Mouse (Mus musculus): ENCODE data around the gene Tiam2. TPM values are rescaled to one million over a fixed set of nuclear protein-coding genes. Genes with fewer than 3 reads are reported as not detected.
"Not testable (repeated sequence)": the region's sequence is repeated elsewhere in the genome, so short reads cannot be mapped to it uniquely, and the experiment has no call there.

Tiam2 gene
- total and polyA plus RNA-seq, 3 experiments, result 0.42 to 1.9 TPM; not detected in 1

DNA sequence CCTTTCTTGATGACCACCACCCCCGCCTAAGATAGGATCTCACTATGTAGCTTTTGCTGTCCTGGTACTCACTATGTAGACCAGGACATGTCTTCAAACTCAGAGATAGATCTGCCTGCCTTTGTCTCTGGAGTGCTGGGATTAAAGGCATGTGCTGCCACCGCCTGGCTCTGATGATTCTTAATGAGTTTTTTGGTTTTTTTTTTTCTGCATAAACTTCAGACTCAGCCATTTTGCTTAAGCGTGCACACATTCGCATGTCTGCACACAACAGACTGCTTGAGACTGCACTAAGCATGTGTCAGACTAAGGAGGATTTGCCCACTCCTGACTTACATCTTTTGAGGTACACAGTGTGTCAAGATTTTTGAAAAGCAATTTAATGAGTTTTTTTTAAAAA, 24.0 kb downstream of the Tiam2 start:
- Histone ChIP-seq H3K4me1 (ENCODE audit: control insufficient read depth in 1 of 2, insufficient read depth in 2 of 2, low read length in 2 of 2) (no peaks in the 10 kb centered on the region), H3K36me3 (ENCODE audit: control insufficient read depth in 1 of 2, insufficient read depth in 2 of 2, low read length in 2 of 2) (no peaks in the 10 kb centered on the region), H3K9me3 (replicated peaks; ENCODE audit: insufficient read depth, low read length) (no peaks in the 10 kb centered on the region), H3K79me2 (ENCODE audit: control insufficient read depth, insufficient read depth, low read length, poor library complexity) (no peaks in the 10 kb centered on the region), H3K4me3 (ENCODE audit: control insufficient read depth in 1 of 2, insufficient read depth in 1 of 2, low read depth in 2 of 2, low read length in 2 of 2) (no peak overlapping the region), H3K27ac (ENCODE audit: control insufficient read depth, low read depth, low read length) (no peak overlapping the region), H3K27me3 (ENCODE audit: control insufficient read depth in 1 of 2, insufficient read depth in 2 of 2, low read length in 2 of 2) (no peaks in the 10 kb centered on the region), H3K9ac (ENCODE audit: control insufficient read depth, low read depth, low read length, poor library complexity, severe bottlenecking) (no peak overlapping the region)
- TF ChIP-seq TCF12 (IDR thresholded peaks at IDR 0.05; ENCODE audit: low read depth, low read length) (no peak), GATA1 (IDR thresholded peaks at IDR 0.05; ENCODE audit: low read depth, low read length) (no peak), KAT2A (conservative IDR thresholded peaks at IDR 0.05; ENCODE audit: low read depth, low read length) (no peak), ZC3H11A (IDR thresholded peaks at IDR 0.05; ENCODE audit: low read depth, low read length) (no peak), MXI1 (IDR thresholded peaks at IDR 0.05; ENCODE audit: low read depth, low read length) (no peak), TBP (IDR thresholded peaks at IDR 0.05; ENCODE audit: low read depth, low read length) (no peak), JUND (IDR thresholded peaks at IDR 0.05; ENCODE audit: low read depth, low read length) (no peak), USF2 (IDR thresholded peaks at IDR 0.05; ENCODE audit: borderline replicate concordance in 1 of 2, insufficient read depth in 1 of 2, low read depth in 1 of 2, low read length in 2 of 2) (no peak)
- no peak for DNase-seq (ENCODE audit: low read depth, low spot score)

DNA sequence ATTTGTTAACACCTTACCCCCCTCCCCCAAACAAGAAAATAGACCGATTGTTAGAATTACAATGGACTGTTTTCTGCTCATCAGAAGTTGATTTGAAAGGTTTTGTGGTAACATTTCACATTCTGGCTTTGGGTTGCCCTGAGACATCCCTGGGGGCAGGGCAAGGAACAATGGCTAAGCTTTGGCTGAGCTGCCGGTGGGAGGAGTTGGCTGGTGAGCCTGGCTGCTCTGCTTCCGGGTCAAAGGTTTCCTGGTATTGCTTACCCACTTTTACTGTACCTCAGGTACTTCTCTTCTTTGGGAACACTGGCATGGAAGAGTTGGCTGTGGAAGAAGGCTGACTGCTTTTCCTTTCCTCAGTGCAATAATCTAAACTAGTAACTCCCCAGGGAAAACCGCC, 25.3 kb downstream of the Tiam2 start:
- H3K4me3 ChIP-seq (ENCODE audit: control insufficient read depth in 1 of 2, insufficient read depth in 1 of 2, low read depth in 2 of 2, low read length in 2 of 2), result no peak overlapping the region
- H3K9me3 ChIP-seq (replicated peaks; ENCODE audit: insufficient read depth, low read length), result no peaks in the 10 kb centered on the region
- no peaks in the 10 kb centered on the region for H3K36me3 ChIP-seq (ENCODE audit: control insufficient read depth in 1 of 2, insufficient read depth in 2 of 2, low read length in 2 of 2)
- H3K27ac ChIP-seq (ENCODE audit: control insufficient read depth, low read depth, low read length), result no peak overlapping the region
- no peak for DNase-seq (ENCODE audit: low read depth, low spot score)
- H3K27me3 ChIP-seq (ENCODE audit: control insufficient read depth in 1 of 2, insufficient read depth in 2 of 2, low read length in 2 of 2), result no peaks in the 10 kb centered on the region
- no peak overlapping the region for H3K9ac ChIP-seq (ENCODE audit: control insufficient read depth, low read depth, low read length, poor library complexity, severe bottlenecking)
- no peaks in the 10 kb centered on the region for H3K79me2 ChIP-seq (ENCODE audit: control insufficient read depth, insufficient read depth, low read length, poor library complexity)
- no peak for TF ChIP-seq HCFC1 (IDR thresholded peaks at IDR 0.05; ENCODE audit: low read depth, low read length)
- no peak for TF ChIP-seq ZNF384 (IDR thresholded peaks at IDR 0.05; ENCODE audit: low read depth, low read length)
- TF ChIP-seq GATA1 (IDR thresholded peaks at IDR 0.05; ENCODE audit: low read depth, low read length), result no peak
- TF ChIP-seq MYB (IDR thresholded peaks at IDR 0.05; ENCODE audit: low read depth, low read length), result no peak
- no peak for TF ChIP-seq E2F4 (IDR thresholded peaks at IDR 0.05; ENCODE audit: borderline replicate concordance, low read depth, low read length)
- H3K4me1 ChIP-seq (ENCODE audit: control insufficient read depth in 1 of 2, insufficient read depth in 2 of 2, low read length in 2 of 2), result no peaks in the 10 kb centered on the region

DNA sequence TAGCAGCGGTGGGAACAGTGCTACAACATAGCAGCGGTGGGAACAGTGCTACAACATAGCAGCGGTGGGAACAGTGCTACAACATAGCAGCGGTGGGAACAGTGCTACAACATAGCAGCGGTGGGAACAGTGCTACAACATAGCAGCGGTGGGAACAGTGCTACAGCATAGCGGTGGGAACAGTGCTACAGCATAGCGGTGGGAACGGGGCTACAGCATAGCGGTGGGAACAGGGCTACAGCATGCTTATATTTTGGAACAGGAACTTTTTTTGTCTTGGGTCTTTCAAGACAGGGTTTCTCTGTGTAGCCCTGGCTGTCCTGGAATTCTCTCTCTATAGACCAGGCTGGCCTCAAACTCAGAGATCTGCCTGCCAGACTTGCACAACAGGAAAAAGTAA, 26.8 kb downstream of the Tiam2 start:
- not testable (repeated sequence) for H3K9ac ChIP-seq (ENCODE audit: control insufficient read depth, low read depth, low read length, poor library complexity, severe bottlenecking); H3K36me3 ChIP-seq (ENCODE audit: control insufficient read depth in 1 of 2, insufficient read depth in 2 of 2, low read length in 2 of 2); H3K4me1 ChIP-seq (ENCODE audit: control insufficient read depth in 1 of 2, insufficient read depth in 2 of 2, low read length in 2 of 2); H3K9me3 ChIP-seq (replicated peaks; ENCODE audit: insufficient read depth, low read length); H3K79me2 ChIP-seq (ENCODE audit: control insufficient read depth, insufficient read depth, low read length, poor library complexity); H3K27ac ChIP-seq (ENCODE audit: control insufficient read depth, low read depth, low read length); H3K27me3 ChIP-seq (ENCODE audit: control insufficient read depth in 1 of 2, insufficient read depth in 2 of 2, low read length in 2 of 2); H3K4me3 ChIP-seq (ENCODE audit: control insufficient read depth in 1 of 2, insufficient read depth in 1 of 2, low read depth in 2 of 2, low read length in 2 of 2)
- DNase-seq (ENCODE audit: low read depth, low spot score), result peak; percentile 6

Measured in MEL (cell line).